Mouse (Mus musculus) ovary, adult 2 months (tissue): ENCODE results near the gene Lpgat1. TPM values are rescaled to one million over a fixed set of nuclear protein-coding genes. Genes with fewer than 3 reads are reported as not detected.

Experiments used
- polyA plus RNA-seq: library from polyadenylated mRNA; depleted of rRNA; stranded (reverse); fragments of >200 nt; gene quantifications from 2 replicates; pipeline ENCODE4 v1.2.3, GENCODE M21; 2012; rRNA removed

The Lpgat1 gene
- polyA plus RNA-seq, result 21.6 and 22.3 TPM in 2 replicates

DNA sequence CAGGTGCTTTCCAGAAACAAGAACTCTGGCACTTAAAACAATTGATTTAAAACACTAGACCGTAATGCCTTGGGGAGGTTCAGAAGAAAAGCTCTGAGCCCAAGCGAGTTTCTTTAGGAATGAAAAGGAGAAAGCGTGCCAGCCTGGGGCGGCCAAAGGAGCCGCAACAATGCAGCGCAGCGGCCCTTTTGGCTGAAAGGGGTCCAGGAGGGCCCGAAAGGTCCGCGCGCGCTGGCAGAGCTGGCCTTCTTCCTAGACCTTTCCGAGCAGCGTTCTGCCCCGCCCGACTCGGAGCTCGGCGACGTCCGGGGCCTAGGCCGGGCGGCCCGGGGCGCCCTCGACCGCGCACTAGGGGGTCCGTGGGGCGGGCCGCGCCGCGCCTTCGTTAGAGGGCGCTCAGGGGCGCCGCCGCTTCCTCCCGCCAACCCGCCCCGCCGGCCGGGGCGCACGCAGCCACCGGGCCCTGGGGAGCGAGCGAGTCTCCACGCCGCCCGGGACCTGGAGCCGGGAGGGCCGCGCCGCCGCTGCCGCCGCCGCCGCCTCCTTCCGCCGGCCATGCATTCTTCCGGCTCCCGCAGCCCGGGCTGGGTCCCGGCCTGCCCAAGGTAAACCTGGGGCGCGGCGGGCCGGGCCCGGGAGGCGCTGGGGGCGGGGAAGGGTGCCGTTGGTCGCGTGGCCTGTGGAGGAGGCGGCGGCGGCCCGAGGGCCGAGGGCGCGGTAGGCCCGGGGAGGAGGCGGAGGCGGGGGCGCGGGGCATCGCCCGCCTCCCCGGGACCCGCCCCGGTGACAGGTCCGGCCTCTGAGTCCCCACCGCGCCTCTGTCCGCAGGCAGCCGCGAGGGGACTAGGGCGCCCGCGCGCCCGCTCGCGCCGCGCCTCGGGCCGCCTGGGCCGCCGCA lies at the start of gene Lpgat1:
Lpgat1 (plus strand) TSS at position 234 of the 898 bp plus-strand sequence.

DNA sequence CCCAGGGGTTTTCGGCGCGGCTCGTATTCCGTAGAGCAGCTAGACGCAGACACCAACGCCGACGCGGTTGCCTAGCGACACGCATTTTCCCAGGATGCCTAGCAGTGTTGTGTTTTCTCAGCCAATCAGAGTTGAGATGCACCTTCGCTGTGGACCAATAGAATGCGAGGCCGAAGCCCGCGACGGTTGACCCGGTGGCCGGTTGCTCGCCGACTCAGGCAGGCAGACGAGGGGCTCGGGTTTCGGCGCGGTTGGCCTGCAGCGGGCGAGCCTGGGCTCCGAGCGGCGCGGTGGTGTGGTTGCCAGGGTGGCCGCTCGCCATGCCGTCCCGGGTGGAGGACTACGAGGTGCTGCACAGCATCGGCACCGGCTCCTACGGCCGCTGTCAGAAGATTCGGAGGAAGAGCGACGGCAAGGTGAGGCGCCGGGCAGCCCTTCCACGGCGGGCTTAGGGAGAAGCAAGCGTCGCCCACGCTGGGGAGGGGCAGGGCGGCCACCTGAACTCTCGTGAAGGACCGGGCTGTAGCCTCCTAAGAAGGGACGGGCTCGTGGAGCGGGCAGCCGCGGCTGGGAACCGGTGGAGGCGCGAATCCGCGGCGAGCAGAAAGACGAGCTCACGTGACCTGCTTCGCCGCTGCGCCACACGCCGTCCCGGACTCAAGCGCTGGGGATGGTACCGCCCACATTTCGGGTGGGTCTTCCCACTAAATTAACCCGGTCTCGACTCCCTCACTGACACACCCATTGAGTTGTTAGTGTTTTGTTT lies 103.9 kb downstream of the Lpgat1 start, which contains the start of gene Nek2:
Nek2 (plus strand) TSS at position 119 of the 766 bp plus-strand sequence.

Other genes with a start within 250 kb of the Lpgat1 start
- gene Dtl, start 142.3 kb upstream of the Lpgat1 start, polyA plus RNA-seq, result 2.3 and 3.3 TPM in 2 replicates
- gene Ints7, start 142.2 kb upstream of the Lpgat1 start, polyA plus RNA-seq, result 24.8 and 29.8 TPM in 2 replicates
- 4.4 and 4.6 TPM in 2 replicates for gene Nek2, start 103.6 kb downstream of the Lpgat1 start, polyA plus RNA-seq
- 21.5 and 35.3 TPM in 2 replicates for gene Slc30a1, start 188.9 kb downstream of the Lpgat1 start, polyA plus RNA-seq